Mouse (Mus musculus): ENCODE data around the gene Agps. TPM values are rescaled to one million over a fixed set of nuclear protein-coding genes. Genes with fewer than 3 reads are reported as not detected.
"Not testable (repeated sequence)": the region's sequence is repeated elsewhere in the genome, so short reads cannot be mapped to it uniquely, and the experiment has no call there.

Gene Agps
- polyA plus RNA-seq, 1 experiment: 15.6 TPM

GRCm38 (mm10) chr2:75976070-75976469 is 144.1 kb downstream of the Agps start:
- not testable (repeated sequence) for DNase-seq (ENCODE audit: extremely low spot score in 1 of 2, low spot score in 1 of 2)

- not testable (repeated sequence) for DNase-seq (ENCODE audit: extremely low spot score in 1 of 2, low spot score in 1 of 2)
Observed at GRCm38 (mm10) chr2:75977752-75978368, 145.9 kb downstream of the Agps start, which contains the start of gene Ttc30a2. Gene Ttc30a2 (minus strand): TSS chr2:75978170.

Other genes with a start within 250 kb of the Agps start
- 297 and 316 TPM in 2 replicates for gene Hnrnpa3, start 172.9 kb upstream of the Agps start, polyA plus RNA-seq (2012; rRNA removed)
- gene Nfe2l2, start 127.5 kb upstream of the Agps start, polyA plus RNA-seq (2012; rRNA removed): 20.4 and 21.1 TPM in 2 replicates
- gene Ttc30b, start 106.4 kb downstream of the Agps start, polyA plus RNA-seq (2012; rRNA removed): 11.0 and 12.0 TPM in 2 replicates
- 0.21 and 0.36 TPM in 2 replicates for gene Ttc30a2, start 146.0 kb downstream of the Agps start, polyA plus RNA-seq (2012; rRNA removed)
- 3.2 and 3.6 TPM in 2 replicates for gene Ttc30a1, start 149.8 kb downstream of the Agps start, polyA plus RNA-seq (2012; rRNA removed)